Mouse (Mus musculus): ENCODE data around the gene Slc25a10. TPM values are rescaled to one million over a fixed set of nuclear protein-coding genes. Genes with fewer than 3 reads are reported as not detected.

Slc25a10 gene
- total and polyA plus RNA-seq, 2 experiments = 121 to 445 TPM

DNA sequence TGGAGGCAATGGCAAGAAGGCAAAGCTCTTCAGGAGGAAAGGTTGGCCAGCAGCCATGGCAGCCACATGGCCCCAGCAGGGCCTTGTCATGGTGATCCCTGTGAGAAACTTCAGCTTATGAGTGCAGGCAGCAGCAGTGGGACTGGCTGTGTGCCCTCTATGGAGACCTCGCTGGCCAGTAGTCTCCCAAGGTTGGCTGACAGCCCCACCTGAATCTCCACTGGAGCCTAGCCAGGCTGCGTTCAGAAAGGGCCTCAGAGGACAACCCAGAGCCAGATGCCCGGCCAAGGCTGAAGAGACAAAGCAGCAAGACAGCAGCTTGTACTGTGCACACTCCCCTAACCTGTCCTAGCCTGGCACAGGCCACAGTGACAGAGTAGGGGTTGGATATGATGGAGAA is 46.8 kb downstream of the Slc25a10 start:
- peak overlapping the region; percentile 10 for H3K9ac ChIP-seq (ENCODE audit: low read depth, low read length)
- H3K79me2 ChIP-seq (ENCODE audit: control insufficient read depth, insufficient read depth, low read length) = peaks cover 7% of the 10 kb centered on the region; the same call in 1 of the 2 replicates
- H3K27ac ChIP-seq (replicated peaks; ENCODE audit: insufficient read depth, low read depth, low read length) = peak overlapping the region; percentile 64
- DNase-seq (ENCODE audit: extremely low read depth, low read depth, low spot score) = peak; percentile 95
- peaks cover 2% of the 10 kb centered on the region; the same call in 1 of the 2 replicates for H3K36me3 ChIP-seq (ENCODE audit: control insufficient read depth, insufficient read depth, low read length)
- no peak overlapping the region for H3K4me3 ChIP-seq (ENCODE audit: insufficient read depth, low read depth, low read length)
- H3K27me3 ChIP-seq (ENCODE audit: control insufficient read depth, insufficient read depth, low read length) = no peaks in the 10 kb centered on the region
- TF ChIP-seq CTCF (IDR thresholded peaks at IDR 0.05; ENCODE audit: low read depth, low read length) = no peak
- TF ChIP-seq POLR2A (IDR thresholded peaks at IDR 0.05; ENCODE audit: extremely low read depth, insufficient read depth, low read length) = no peak
- WGBS = 8% methylated on average over 3 of the region's 3 CpGs
- H3K4me1 ChIP-seq (ENCODE audit: control insufficient read depth, insufficient read depth, low read length) = peaks cover 38% of the 10 kb centered on the region

DNA sequence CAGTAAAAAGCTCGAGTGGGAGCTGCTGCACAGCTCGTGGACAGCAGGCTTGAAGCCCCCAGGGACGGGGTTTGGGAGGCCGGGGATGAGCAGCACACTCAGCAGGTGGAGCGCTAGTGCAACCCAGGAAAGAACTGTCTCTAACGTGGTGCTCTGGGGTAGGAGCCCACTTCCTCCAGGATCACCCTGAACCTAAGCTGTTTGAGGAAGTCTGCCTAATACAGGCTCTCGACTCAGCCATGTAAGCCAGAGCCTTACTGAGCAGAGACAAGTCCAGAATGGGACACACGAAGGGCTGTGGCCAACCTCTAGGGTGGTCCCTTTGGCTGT is 47.3 kb downstream of the Slc25a10 start:
- Histone ChIP-seq H3K4me3 (ENCODE audit: insufficient read depth, low read depth, low read length) (no peak overlapping the region), H3K27me3 (ENCODE audit: control insufficient read depth, insufficient read depth, low read length) (no peaks in the 10 kb centered on the region), H3K27ac (replicated peaks; ENCODE audit: insufficient read depth, low read depth, low read length) (peak overlapping the region; percentile 64), H3K9ac (ENCODE audit: low read depth, low read length) (peak overlapping the region; percentile 7), H3K79me2 (ENCODE audit: control insufficient read depth, insufficient read depth, low read length) (peaks cover 7% of the 10 kb centered on the region; the same call in 1 of the 2 replicates), H3K4me1 (ENCODE audit: control insufficient read depth, insufficient read depth, low read length) (peaks cover 38% of the 10 kb centered on the region), H3K36me3 (ENCODE audit: control insufficient read depth, insufficient read depth, low read length) (peaks cover 2% of the 10 kb centered on the region; the same call in 1 of the 2 replicates)
- TF ChIP-seq CTCF (IDR thresholded peaks at IDR 0.05; ENCODE audit: low read depth, low read length) = no peak
- TF ChIP-seq POLR2A (IDR thresholded peaks at IDR 0.05; ENCODE audit: extremely low read depth, insufficient read depth, low read length) = no peak
- DNase-seq (ENCODE audit: extremely low read depth, low read depth, low spot score) = no peak
- 25% methylated on average over 8 of the region's 8 CpGs for WGBS

DNA sequence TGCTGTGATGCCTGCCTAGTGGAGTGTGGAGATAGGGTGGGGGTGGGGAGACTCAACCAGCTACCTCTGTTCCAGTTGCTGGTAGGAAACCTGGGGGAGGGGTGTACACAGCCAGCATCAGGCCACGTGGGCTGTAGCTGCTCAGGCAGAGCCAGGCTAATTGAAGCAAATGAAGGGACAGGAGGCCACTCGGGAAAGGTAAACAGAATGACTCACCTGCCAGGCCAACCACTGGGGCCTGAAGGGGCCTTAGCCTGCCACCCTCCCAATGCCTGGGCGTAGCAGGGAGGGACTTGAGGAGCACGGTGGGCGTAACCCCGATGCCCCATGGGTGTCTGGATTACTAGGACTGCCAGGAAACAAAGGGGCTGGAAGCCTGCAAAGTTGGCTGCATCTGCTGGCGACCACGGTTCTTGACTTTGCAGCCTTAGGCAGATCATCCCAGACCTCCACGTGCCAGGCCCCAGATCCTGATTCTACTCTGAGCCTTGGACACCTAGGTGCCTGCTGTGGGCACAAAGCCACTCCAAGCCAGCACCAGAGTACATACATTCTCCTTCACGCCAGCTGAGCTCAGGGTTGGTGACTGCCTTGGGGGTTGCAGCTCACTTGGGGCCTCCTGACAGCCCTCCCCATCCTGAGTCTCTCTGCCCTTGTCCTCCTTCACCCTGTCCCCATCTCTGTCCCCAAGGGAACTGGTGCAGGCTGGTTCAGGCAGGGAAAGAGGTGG is 47.8 kb downstream of the Slc25a10 start:
- H3K36me3 ChIP-seq (ENCODE audit: control insufficient read depth, insufficient read depth, low read length) = peaks cover 2% of the 10 kb centered on the region; the same call in 1 of the 2 replicates
- peak; percentile 91 for DNase-seq (ENCODE audit: extremely low read depth, low read depth, low spot score)
- H3K27ac ChIP-seq (replicated peaks; ENCODE audit: insufficient read depth, low read depth, low read length) = peak overlapping the region; percentile 69
- no peak overlapping the region for H3K4me3 ChIP-seq (ENCODE audit: insufficient read depth, low read depth, low read length)
- 20% methylated on average over 10 of the region's 10 CpGs for WGBS
- H3K27me3 ChIP-seq (ENCODE audit: control insufficient read depth, insufficient read depth, low read length) = no peaks in the 10 kb centered on the region
- H3K79me2 ChIP-seq (ENCODE audit: control insufficient read depth, insufficient read depth, low read length) = peaks cover 5% of the 10 kb centered on the region; the same call in 1 of the 2 replicates
- peak overlapping the region; percentile 26 for H3K9ac ChIP-seq (ENCODE audit: low read depth, low read length)
- TF ChIP-seq CTCF (IDR thresholded peaks at IDR 0.05; ENCODE audit: low read depth, low read length) (no peak), POLR2A (IDR thresholded peaks at IDR 0.05; ENCODE audit: extremely low read depth, insufficient read depth, low read length) (no peak)
- peaks cover 36% of the 10 kb centered on the region for H3K4me1 ChIP-seq (ENCODE audit: control insufficient read depth, insufficient read depth, low read length)

DNA sequence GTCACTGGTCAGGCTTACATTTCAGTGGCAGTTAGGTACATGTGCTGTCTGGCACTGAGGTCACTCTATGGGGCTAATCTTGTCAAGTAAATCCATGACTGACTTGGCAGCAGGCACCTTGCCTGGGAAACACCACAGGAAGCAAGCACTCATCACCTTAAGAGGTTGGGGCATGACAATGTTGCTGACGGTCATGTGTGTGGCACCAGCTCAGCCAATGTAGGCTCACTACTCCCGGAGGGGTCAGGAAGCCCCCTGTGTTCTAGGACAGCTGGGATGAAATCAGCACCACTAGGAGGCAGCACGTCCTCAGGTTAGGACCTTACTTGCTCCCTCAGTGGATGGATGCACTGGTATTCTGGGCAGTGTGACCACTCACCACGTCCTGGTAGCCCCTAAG is 50.3 kb downstream of the Slc25a10 start:
- peak; percentile 76 for TF ChIP-seq CTCF (IDR thresholded peaks at IDR 0.05; ENCODE audit: low read depth, low read length)
- TF ChIP-seq POLR2A (IDR thresholded peaks at IDR 0.05; ENCODE audit: extremely low read depth, insufficient read depth, low read length) = no peak
- H3K36me3 ChIP-seq (ENCODE audit: control insufficient read depth, insufficient read depth, low read length) = no peaks in the 10 kb centered on the region
- H3K9ac ChIP-seq (ENCODE audit: low read depth, low read length) = no peak overlapping the region
- WGBS = 43% methylated on average over 4 of the region's 4 CpGs
- no peaks in the 10 kb centered on the region; the same call in 1 of the 2 replicates for H3K79me2 ChIP-seq (ENCODE audit: control insufficient read depth, insufficient read depth, low read length)
- peaks cover 32% of the 10 kb centered on the region for H3K4me1 ChIP-seq (ENCODE audit: control insufficient read depth, insufficient read depth, low read length)
- H3K27me3 ChIP-seq (ENCODE audit: control insufficient read depth, insufficient read depth, low read length) = no peaks in the 10 kb centered on the region
- H3K27ac ChIP-seq (replicated peaks; ENCODE audit: insufficient read depth, low read depth, low read length) = peak overlapping the region; percentile 9; the same call in 1 of the 2 replicates
- DNase-seq (ENCODE audit: extremely low read depth, low read depth, low spot score) = peak; percentile 68
- no peak overlapping the region for H3K4me3 ChIP-seq (ENCODE audit: insufficient read depth, low read depth, low read length)

DNA sequence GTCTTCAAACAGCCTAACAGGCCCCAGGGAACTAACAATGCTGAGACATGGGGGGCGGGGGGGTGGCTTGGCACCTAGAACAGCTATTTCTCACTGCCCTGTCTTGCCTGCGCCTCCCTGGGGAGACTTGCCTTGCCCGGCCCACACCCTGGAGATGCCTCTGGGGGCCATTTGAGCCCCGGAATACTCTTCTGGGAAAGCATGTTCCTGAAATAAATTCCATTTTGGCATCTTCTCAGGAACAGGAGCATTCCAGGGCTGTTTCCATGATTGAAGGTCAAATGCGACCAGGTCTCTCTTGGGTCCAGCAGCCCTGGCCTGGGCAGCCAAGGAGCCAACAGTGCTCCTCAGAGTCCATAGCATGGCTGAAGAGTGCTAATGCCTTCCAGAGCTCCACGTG is 50.7 kb downstream of the Slc25a10 start:
- no peak for DNase-seq (ENCODE audit: extremely low read depth, low read depth, low spot score)
- Histone ChIP-seq H3K27me3 (ENCODE audit: control insufficient read depth, insufficient read depth, low read length) (no peaks in the 10 kb centered on the region), H3K9ac (ENCODE audit: low read depth, low read length) (no peak overlapping the region; the same call in 1 of the 2 replicates), H3K27ac (replicated peaks; ENCODE audit: insufficient read depth, low read depth, low read length) (no peak overlapping the region; the same call in 1 of the 2 replicates), H3K4me3 (ENCODE audit: insufficient read depth, low read depth, low read length) (no peak overlapping the region), H3K36me3 (ENCODE audit: control insufficient read depth, insufficient read depth, low read length) (no peaks in the 10 kb centered on the region), H3K79me2 (ENCODE audit: control insufficient read depth, insufficient read depth, low read length) (no peaks in the 10 kb centered on the region; the same call in 1 of the 2 replicates), H3K4me1 (ENCODE audit: control insufficient read depth, insufficient read depth, low read length) (peaks cover 34% of the 10 kb centered on the region)
- no peak for TF ChIP-seq CTCF (IDR thresholded peaks at IDR 0.05; ENCODE audit: low read depth, low read length)
- TF ChIP-seq POLR2A (IDR thresholded peaks at IDR 0.05; ENCODE audit: extremely low read depth, insufficient read depth, low read length) = no peak
- WGBS = 61% methylated on average over 6 of the region's 6 CpGs

DNA sequence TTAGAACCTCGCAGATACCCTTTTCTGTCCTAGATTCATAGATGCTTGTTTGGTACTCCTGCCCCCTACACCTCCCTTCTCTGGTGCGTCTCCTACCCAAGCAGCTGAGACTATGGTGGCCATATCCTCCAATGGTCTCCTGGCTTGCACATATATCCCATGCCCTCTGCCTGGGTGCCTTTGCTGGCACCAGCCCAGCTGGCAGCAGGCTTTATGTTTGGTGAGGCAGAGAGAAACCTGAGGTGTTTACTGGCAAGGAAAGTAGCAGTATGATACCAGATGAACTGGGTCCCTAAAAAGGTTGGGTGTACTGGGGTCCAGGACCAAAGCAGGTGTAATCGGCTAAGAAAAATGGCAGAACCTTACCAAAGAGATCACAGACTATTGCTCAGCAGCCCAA is 54.3 kb downstream of the Slc25a10 start:
- H3K9ac ChIP-seq (ENCODE audit: low read depth, low read length) = no peak overlapping the region
- no peak for DNase-seq (ENCODE audit: extremely low read depth, low read depth, low spot score)
- no peaks in the 10 kb centered on the region; the same call in 1 of the 2 replicates for H3K79me2 ChIP-seq (ENCODE audit: control insufficient read depth, insufficient read depth, low read length)
- no peaks in the 10 kb centered on the region for H3K36me3 ChIP-seq (ENCODE audit: control insufficient read depth, insufficient read depth, low read length)
- peaks cover 19% of the 10 kb centered on the region for H3K4me1 ChIP-seq (ENCODE audit: control insufficient read depth, insufficient read depth, low read length)
- no peaks in the 10 kb centered on the region for H3K27me3 ChIP-seq (ENCODE audit: control insufficient read depth, insufficient read depth, low read length)
- no peak overlapping the region for H3K4me3 ChIP-seq (ENCODE audit: insufficient read depth, low read depth, low read length)
- 91% methylated on average over 3 of the region's 3 CpGs for WGBS
- H3K27ac ChIP-seq (replicated peaks; ENCODE audit: insufficient read depth, low read depth, low read length) = no peak overlapping the region
- TF ChIP-seq CTCF (IDR thresholded peaks at IDR 0.05; ENCODE audit: low read depth, low read length) (no peak), POLR2A (IDR thresholded peaks at IDR 0.05; ENCODE audit: extremely low read depth, insufficient read depth, low read length) (no peak)

Measured in liver, adult 2 months (tissue).